Mouse (Mus musculus) lung, postnatal 0 days (tissue): ENCODE results near the gene Gm14781. TPM values are rescaled to one million over a fixed set of nuclear protein-coding genes. Genes with fewer than 3 reads are reported as not detected.
"Not testable (repeated sequence)": the region's sequence is repeated elsewhere in the genome, so short reads cannot be mapped to it uniquely, and the experiment has no call there.

ENCODE experiments used
- ATAC-seq: fragments of 200-750 bp; cut with Nextera tagmentation; 2 replicates; pipeline ENCODE4 v1.8.0; 2017; ENCODE audit warnings: moderate library complexity
- DNase-seq: peaks from one replicate; pipeline ENCODE4 v3.0.0-alpha.2; 2016; ENCODE audit warnings: low spot score
- H3K27ac ChIP-seq: fragments of 300-500 bp; sonication (generic); 2 replicates; pipeline ENCODE4 v1.5.1; 2014; ENCODE audit warnings: antibody characterized with exemption, mild to moderate bottlenecking, low read length, mixed read lengths
- H3K27me3 ChIP-seq: fragments of 300-500 bp; sonication (generic); replicated peaks from 2 replicates; pipeline ENCODE4 v1.6.1; 2014; ENCODE audit warnings: low read length, mixed read lengths; ENCODE audit not compliant: insufficient read depth
- H3K36me3 ChIP-seq: fragments of 300-500 bp; sonication (generic); 2 replicates; pipeline ENCODE4 v1.6.1; 2014; ENCODE audit warnings: low read length, mixed read lengths; ENCODE audit not compliant: insufficient read depth
- H3K4me1 ChIP-seq: fragments of 300-500 bp; sonication (generic); 2 replicates; pipeline ENCODE4 v1.6.1; 2014; ENCODE audit warnings: antibody characterized with exemption, low read depth, low read length, mixed read lengths; ENCODE audit not compliant: insufficient read depth
- H3K4me2 ChIP-seq: fragments of 300-500 bp; sonication (generic); replicated peaks from 2 replicates; pipeline ENCODE4 v1.6.1; 2014; ENCODE audit warnings: low read depth, mild to moderate bottlenecking, low read length, moderate library complexity, mixed read lengths
- H3K4me3 ChIP-seq: fragments of 300-500 bp; sonication (generic); 2 replicates; pipeline ENCODE4 v1.5.1; 2014; ENCODE audit warnings: low read depth, low read length
- H3K9ac ChIP-seq: fragments of 300-500 bp; sonication (generic); replicated peaks from 2 replicates; pipeline ENCODE4 v1.6.1; 2014; ENCODE audit warnings: low read depth, mild to moderate bottlenecking
- H3K9me3 ChIP-seq: fragments of 300-500 bp; sonication (generic); 2 replicates; pipeline ENCODE4 v1.6.1; 2016; ENCODE audit warnings: low read length, mixed read lengths
- WGBS: fragments of 180-500 bp; shearing (Covaris S2); extraction: QIAGEN DNeasy Blood & Tissue Kit; methylation state at CpG from one replicate; pipeline ENCODE4 v1.1.7; 2014; 5-methylcytosine and 5-hydroxymethylcytosine counted together
- polyA plus RNA-seq: library from polyadenylated mRNA; unstranded; fragments of >200 nt; fragmentation: Nextera tagmentation; extraction: Ambion mirVana; gene quantifications from 2 replicates; pipeline ENCODE4 v1.2.1, GENCODE M21; 2015

Gene Gm14781
- polyA plus RNA-seq: not detected in 2 replicates

DNA sequence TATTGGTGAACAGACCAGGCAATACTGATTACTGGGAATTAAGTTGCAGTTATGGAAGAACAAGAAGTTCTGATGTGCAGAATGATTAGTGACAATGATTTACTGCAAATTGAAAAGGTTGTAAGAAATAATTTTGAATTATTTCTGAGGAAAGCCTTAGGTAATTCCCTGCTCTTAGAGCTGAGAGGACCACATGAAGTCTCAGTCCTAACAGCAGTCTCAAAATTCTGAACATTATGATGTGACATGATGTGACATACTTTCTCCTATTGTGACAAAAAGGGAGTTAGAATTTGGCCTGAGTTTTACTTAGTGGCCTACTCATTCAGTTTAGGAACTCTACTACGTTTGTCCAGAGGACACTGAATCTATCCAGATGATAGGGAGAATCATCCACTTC, at the start of gene Gm14781:
Gm14781 (plus strand) TSS at position 301 of the 400 bp plus-strand sequence.
- not testable (repeated sequence) for H3K36me3 ChIP-seq, DNase-seq, H3K4me2 ChIP-seq, H3K9me3 ChIP-seq, H3K4me1 ChIP-seq, H3K9ac ChIP-seq, ATAC-seq, H3K4me3 ChIP-seq, H3K27ac ChIP-seq, H3K27me3 ChIP-seq
- WGBS: 53% methylated on average over 1 of the region's 1 CpGs

DNA sequence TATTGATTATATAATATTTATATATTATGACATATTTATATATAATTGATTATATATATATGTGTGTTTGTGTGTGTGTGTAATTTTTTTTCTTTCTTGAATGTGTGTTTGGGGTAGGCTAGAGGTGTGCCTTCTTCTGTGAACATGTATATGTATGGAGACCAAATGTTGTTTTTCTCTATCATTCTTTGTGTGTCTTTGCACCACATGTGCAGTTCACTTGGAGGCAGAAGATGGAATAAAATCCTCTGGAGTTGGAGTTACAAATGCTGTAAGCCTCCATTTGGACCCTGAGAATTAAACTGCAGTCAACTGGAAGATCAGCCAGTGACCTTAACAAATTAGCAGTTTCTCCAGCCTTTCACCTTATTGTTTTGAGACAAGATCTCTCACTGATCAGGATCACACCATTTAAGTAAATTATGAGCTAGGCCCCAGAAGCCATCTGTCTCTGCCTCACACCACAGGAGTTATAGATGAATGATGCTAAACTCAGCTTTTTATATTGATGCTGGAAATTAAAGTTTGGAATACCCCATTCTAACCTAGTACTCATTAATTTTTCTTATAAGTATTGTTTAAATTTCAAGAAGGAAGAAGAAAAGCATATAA, 23.1 kb downstream of the Gm14781 start:
- H3K9me3 ChIP-seq, H3K27me3 ChIP-seq, ATAC-seq, H3K9ac ChIP-seq, H3K4me1 ChIP-seq, H3K4me2 ChIP-seq, H3K4me3 ChIP-seq, DNase-seq, H3K36me3 ChIP-seq, H3K27ac ChIP-seq: not testable (repeated sequence)

Other genes starting within 250 kb of the Gm14781 start
- not detected in 2 replicates for gene Gm5072, start 239.7 kb upstream of the Gm14781 start, polyA plus RNA-seq
- not detected in 2 replicates for gene Gm8914, start 152.1 kb upstream of the Gm14781 start, polyA plus RNA-seq
- not detected in 2 replicates for gene 1700084M14Rik, start 56.3 kb upstream of the Gm14781 start, polyA plus RNA-seq
- not detected in 2 replicates for gene Mageb5, start 150.8 kb downstream of the Gm14781 start, polyA plus RNA-seq